Mouse (Mus musculus): Measurements from ENCODE around the gene Cep164. TPM values are rescaled to one million over a fixed set of nuclear protein-coding genes. Genes with fewer than 3 reads are reported as not detected.

Cep164 gene
- polyA plus RNA-seq, 1 experiment from 2014 or later = 24.3 TPM

GRCm38 (mm10) chr9:45803070-45803774, 25.3 kb downstream of the Cep164 start:
- Histone ChIP-seq H3K27me3 (ENCODE audit: control insufficient read depth, insufficient read depth, low read length) (no peaks in the 10 kb centered on the region), H3K27ac (ENCODE audit: low read depth, low read length) (no peak overlapping the region), H3K36me3 (ENCODE audit: control insufficient read depth, insufficient read depth, low read length) (peaks cover 22% of the 10 kb centered on the region), H3K4me3 (ENCODE audit: low read length) (no peak overlapping the region), H3K4me1 (ENCODE audit: control insufficient read depth, insufficient read depth, low read length) (peaks cover 18% of the 10 kb centered on the region; the same call in 1 of the 2 replicates), H3K4me2 (replicated peaks; ENCODE audit: low read depth, low read length) (no peak overlapping the region), H3K9ac (ENCODE audit: low read depth, low read length) (peak overlapping the region; percentile 4; the same call in 1 of the 2 replicates), H3K9me3 (ENCODE audit: control insufficient read depth, low read length) (no peaks in the 10 kb centered on the region)
- WGBS = 71% methylated on average over 21 of the region's 21 CpGs
- ATAC-seq (ENCODE audit: low FRiP score, low TSS enrichment) = no peak

- H3K27ac ChIP-seq (ENCODE audit: low read depth, low read length) = no peak overlapping the region
- no peak overlapping the region for H3K9ac ChIP-seq (ENCODE audit: low read depth, low read length)
Observed at GRCm38 (mm10) chr9:45799402-45799801, 29.1 kb downstream of the Cep164 start.

GRCm38 (mm10) chr9:45798467-45799164, 29.9 kb downstream of the Cep164 start:
- Histone ChIP-seq H3K9ac (ENCODE audit: low read depth, low read length) (no peak overlapping the region), H3K4me3 (ENCODE audit: low read length) (no peak overlapping the region), H3K4me2 (replicated peaks; ENCODE audit: low read depth, low read length) (peak overlapping the region; percentile 21), H3K27ac (ENCODE audit: low read depth, low read length) (no peak overlapping the region), H3K4me1 (ENCODE audit: control insufficient read depth, insufficient read depth, low read length) (peaks cover 16% of the 10 kb centered on the region; the same call in 1 of the 2 replicates), H3K9me3 (ENCODE audit: control insufficient read depth, low read length) (no peaks in the 10 kb centered on the region), H3K36me3 (ENCODE audit: control insufficient read depth, insufficient read depth, low read length) (peaks cover 14% of the 10 kb centered on the region), H3K27me3 (ENCODE audit: control insufficient read depth, insufficient read depth, low read length) (no peaks in the 10 kb centered on the region)
- peak; percentile 78 for ATAC-seq (ENCODE audit: low FRiP score, low TSS enrichment)
- 10% methylated on average over 13 of the region's 13 CpGs for WGBS

More at GRCm38 (mm10) chr9:45799402-45799801, 29.1 kb downstream of the Cep164 start:
- no peak for ATAC-seq (ENCODE audit: low FRiP score, low TSS enrichment)
- H3K36me3 ChIP-seq (ENCODE audit: control insufficient read depth, insufficient read depth, low read length) = peaks cover 7% of the 10 kb centered on the region; the same call in 1 of the 2 replicates
- no peaks in the 10 kb centered on the region for H3K27me3 ChIP-seq (ENCODE audit: control insufficient read depth, insufficient read depth, low read length)
- 71% methylated on average over 8 of the region's 8 CpGs for WGBS
- no peak overlapping the region for H3K4me3 ChIP-seq (ENCODE audit: low read length)
- H3K9me3 ChIP-seq (ENCODE audit: control insufficient read depth, low read length) = no peaks in the 10 kb centered on the region
- H3K4me1 ChIP-seq (ENCODE audit: control insufficient read depth, insufficient read depth, low read length) = peaks cover 18% of the 10 kb centered on the region; the same call in 1 of the 2 replicates
- no peak overlapping the region for H3K4me2 ChIP-seq (replicated peaks; ENCODE audit: low read depth, low read length)

GRCm38 (mm10) chr9:45797271-45797670, 31.2 kb downstream of the Cep164 start:
- no peak overlapping the region for H3K9ac ChIP-seq (ENCODE audit: low read depth, low read length)
- H3K36me3 ChIP-seq (ENCODE audit: control insufficient read depth, insufficient read depth, low read length) = peaks cover 24% of the 10 kb centered on the region
- 85% methylated on average over 3 of the region's 3 CpGs for WGBS
- no peaks in the 10 kb centered on the region for H3K9me3 ChIP-seq (ENCODE audit: control insufficient read depth, low read length)
- H3K4me3 ChIP-seq (ENCODE audit: low read length) = no peak overlapping the region
- no peak for ATAC-seq (ENCODE audit: low FRiP score, low TSS enrichment)
- H3K27ac ChIP-seq (ENCODE audit: low read depth, low read length) = no peak overlapping the region
- no peak overlapping the region for H3K4me2 ChIP-seq (replicated peaks; ENCODE audit: low read depth, low read length)
- H3K4me1 ChIP-seq (ENCODE audit: control insufficient read depth, insufficient read depth, low read length) = peaks cover 13% of the 10 kb centered on the region; the same call in 1 of the 2 replicates
- no peaks in the 10 kb centered on the region for H3K27me3 ChIP-seq (ENCODE audit: control insufficient read depth, insufficient read depth, low read length)

- Histone ChIP-seq H3K9me3 (ENCODE audit: control insufficient read depth, low read length) (no peaks in the 10 kb centered on the region), H3K36me3 (ENCODE audit: control insufficient read depth, insufficient read depth, low read length) (peaks cover 27% of the 10 kb centered on the region), H3K27me3 (ENCODE audit: control insufficient read depth, insufficient read depth, low read length) (no peaks in the 10 kb centered on the region), H3K9ac (ENCODE audit: low read depth, low read length) (no peak overlapping the region), H3K4me3 (ENCODE audit: low read length) (no peak overlapping the region), H3K27ac (ENCODE audit: low read depth, low read length) (no peak overlapping the region), H3K4me2 (replicated peaks; ENCODE audit: low read depth, low read length) (no peak overlapping the region), H3K4me1 (ENCODE audit: control insufficient read depth, insufficient read depth, low read length) (peaks cover 13% of the 10 kb centered on the region; the same call in 1 of the 2 replicates)
- no peak for ATAC-seq (ENCODE audit: low FRiP score, low TSS enrichment)
- 87% methylated on average over 5 of the region's 5 CpGs for WGBS
Observed at GRCm38 (mm10) chr9:45795722-45796121, 32.8 kb downstream of the Cep164 start.

GRCm38 (mm10) chr9:45793697-45794096, 34.8 kb downstream of the Cep164 start:
- Histone ChIP-seq H3K4me1 (ENCODE audit: control insufficient read depth, insufficient read depth, low read length) (peaks cover 4% of the 10 kb centered on the region; the same call in 1 of the 2 replicates), H3K4me3 (ENCODE audit: low read length) (no peak overlapping the region), H3K4me2 (replicated peaks; ENCODE audit: low read depth, low read length) (no peak overlapping the region), H3K9ac (ENCODE audit: low read depth, low read length) (no peak overlapping the region), H3K36me3 (ENCODE audit: control insufficient read depth, insufficient read depth, low read length) (peaks cover 30% of the 10 kb centered on the region), H3K27ac (ENCODE audit: low read depth, low read length) (no peak overlapping the region), H3K9me3 (ENCODE audit: control insufficient read depth, low read length) (no peaks in the 10 kb centered on the region), H3K27me3 (ENCODE audit: control insufficient read depth, insufficient read depth, low read length) (no peaks in the 10 kb centered on the region)
- no peak for ATAC-seq (ENCODE audit: low FRiP score, low TSS enrichment)
- 85% methylated on average over 6 of the region's 6 CpGs for WGBS

- ATAC-seq (ENCODE audit: low FRiP score, low TSS enrichment) = no peak
- no peak overlapping the region for H3K9ac ChIP-seq (ENCODE audit: low read depth, low read length)
- no peaks in the 10 kb centered on the region for H3K27me3 ChIP-seq (ENCODE audit: control insufficient read depth, insufficient read depth, low read length)
- H3K9me3 ChIP-seq (ENCODE audit: control insufficient read depth, low read length) = no peaks in the 10 kb centered on the region
- no peak overlapping the region for H3K4me3 ChIP-seq (ENCODE audit: low read length)
- H3K4me2 ChIP-seq (replicated peaks; ENCODE audit: low read depth, low read length) = no peak overlapping the region
- WGBS = 96% methylated on average over 1 of the region's 1 CpGs
- H3K36me3 ChIP-seq (ENCODE audit: control insufficient read depth, insufficient read depth, low read length) = peaks cover 29% of the 10 kb centered on the region
- H3K27ac ChIP-seq (ENCODE audit: low read depth, low read length) = no peak overlapping the region
- H3K4me1 ChIP-seq (ENCODE audit: control insufficient read depth, insufficient read depth, low read length) = no peaks in the 10 kb centered on the region
Observed at GRCm38 (mm10) chr9:45792235-45792634, 36.3 kb downstream of the Cep164 start.

GRCm38 (mm10) chr9:45791456-45792142, 36.9 kb downstream of the Cep164 start:
- Histone ChIP-seq H3K36me3 (ENCODE audit: control insufficient read depth, insufficient read depth, low read length) (peaks cover 27% of the 10 kb centered on the region), H3K4me3 (ENCODE audit: low read length) (no peak overlapping the region), H3K27me3 (ENCODE audit: control insufficient read depth, insufficient read depth, low read length) (no peaks in the 10 kb centered on the region), H3K9me3 (ENCODE audit: control insufficient read depth, low read length) (no peaks in the 10 kb centered on the region), H3K4me2 (replicated peaks; ENCODE audit: low read depth, low read length) (no peak overlapping the region), H3K9ac (ENCODE audit: low read depth, low read length) (no peak overlapping the region), H3K4me1 (ENCODE audit: control insufficient read depth, insufficient read depth, low read length) (no peaks in the 10 kb centered on the region), H3K27ac (ENCODE audit: low read depth, low read length) (no peak overlapping the region)
- ATAC-seq (ENCODE audit: low FRiP score, low TSS enrichment) = no peak
- 86% methylated on average over 8 of the region's 8 CpGs for WGBS

Measured in kidney, embryonic 14.5 days (tissue).